In genomic region chr9:37623981-37624380, GRCm38 (mm10) we compare ENCODE assay signal across 26 mouse cellular contexts. TPM values are rescaled to one million over a fixed set of nuclear protein-coding genes. Genes with fewer than 3 reads are reported as not detected.
DNase-seq lines count a peak whose midpoint lies in the region; ATAC-seq and TF ChIP-seq lines count a peak whose summit lies in the region.
"Had no signal": no experiment of that assay in that cellular context is flagged by ENCODE, and none has a peak within 500 bp of the region (broad histone marks: within the 10 kb centered on the region; RNA-seq: fewer than 3 reads in every experiment).

No protein-coding gene starts in this region.

- no peak overlapping the region for H3K27ac ChIP-seq in embryonic facial prominence, embryonic 14.5 days (replicated peaks; ENCODE audit: low read depth, low read length)
- H3K27ac ChIP-seq in embryonic facial prominence, embryonic 10.5 days (replicated peaks), result no peak overlapping the region
- H3K27ac ChIP-seq in forebrain, postnatal 0 days (ENCODE audit: low read depth, low read length), result peak overlapping the region; percentile 91
- H3K27ac ChIP-seq in forebrain, embryonic 13.5 days, result no peak overlapping the region
- H3K27ac ChIP-seq in left cerebral cortex, adult 2 months, result peak overlapping the region; percentile 47
- H3K27ac ChIP-seq: embryonic facial prominence, embryonic 15.5 days; heart, embryonic 10.5 days had no signal

- TF ChIP-seq CTCF in forebrain, postnatal 0 days (IDR thresholded peaks at IDR 0.05; ENCODE audit: low read depth), result no peak
- TF ChIP-seq CTCF in left cerebral cortex, adult 2 months (IDR thresholded peaks at IDR 0.05), result no peak

- no peak overlapping the region for H3K4me2 ChIP-seq in embryonic facial prominence, embryonic 14.5 days (ENCODE audit: low read depth, low read length)
- no peak overlapping the region for H3K4me2 ChIP-seq in forebrain, postnatal 0 days (ENCODE audit: low read depth)
- H3K4me2 ChIP-seq in forebrain, embryonic 13.5 days, result no peak overlapping the region
- H3K4me2 ChIP-seq: embryonic facial prominence, embryonic 15.5 days; hindbrain, embryonic 15.5 days had no signal

- peaks cover 5% of the 10 kb centered on the region; the same call in 1 of the 2 replicates for H3K4me1 ChIP-seq in embryonic facial prominence, embryonic 14.5 days (ENCODE audit: control insufficient read depth, insufficient read depth, low read length)
- peaks cover 11% of the 10 kb centered on the region for H3K4me1 ChIP-seq in embryonic facial prominence, embryonic 10.5 days
- peaks cover 17% of the 10 kb centered on the region for H3K4me1 ChIP-seq in forebrain, postnatal 0 days (ENCODE audit: insufficient read depth)
- H3K4me1 ChIP-seq in forebrain, embryonic 13.5 days, result peaks cover 32% of the 10 kb centered on the region

- 59% methylated on average over 3 of the region's 3 CpGs for WGBS in embryonic facial prominence, embryonic 14.5 days
- 79% methylated on average over 3 of the region's 3 CpGs for WGBS in embryonic facial prominence, embryonic 10.5 days
- 57% methylated on average over 3 of the region's 3 CpGs for WGBS in forebrain, postnatal 0 days
- 79% methylated on average over 3 of the region's 3 CpGs for WGBS in forebrain, embryonic 13.5 days

- intact Hi-C loops in left cerebral cortex, adult 2 months (cut with DNase I), result loop anchor here (5.0 kb wide), 1 partner anchor 308 kb away; no protein-coding TSS in a partner anchor
- intact Hi-C loops in left cerebral cortex, postnatal 36 days (cut with DNase I), result no loop called here

- DNase-seq in embryonic facial prominence, embryonic 14.5 days (ENCODE audit: low spot score), result peak; percentile 57
- DNase-seq in embryonic facial prominence, embryonic 10.5 days (ENCODE audit: low spot score), result no peak
- DNase-seq in forebrain, postnatal 0 days, result peak; percentile 71
- DNase-seq in left cerebral cortex, adult 2 months (ENCODE audit: extremely low spot score in 1 of 2, low spot score in 2 of 2), result no peak
- no peak for DNase-seq in left cerebral cortex, postnatal 36 days (ENCODE audit: low spot score in 2 of 2)
- DNase-seq in brain, adult 2 months (ENCODE audit: low read depth, low spot score), result peak; percentile 48
- DNase-seq: adrenal gland, adult 8-10 months; adrenal gland, postnatal 36 days; B cell, adult 2 months; cerebellum, adult 18-20 months; cerebellum, adult 9-11 months; cerebellum, postnatal 36 days; gastrocnemius, postnatal 10 days; heart, adult 18-20 months; heart, postnatal 10 days had no signal

- no peaks in the 10 kb centered on the region for H3K9me3 ChIP-seq in embryonic facial prominence, embryonic 14.5 days (ENCODE audit: control insufficient read depth, low read length)
- H3K9me3 ChIP-seq in embryonic facial prominence, embryonic 10.5 days, result no peaks in the 10 kb centered on the region
- no peaks in the 10 kb centered on the region for H3K9me3 ChIP-seq in forebrain, postnatal 0 days (ENCODE audit: low read length)
- no peaks in the 10 kb centered on the region for H3K9me3 ChIP-seq in forebrain, embryonic 13.5 days (replicated peaks)
- H3K9me3 ChIP-seq: embryonic facial prominence, embryonic 15.5 days; G1E; heart, embryonic 10.5 days; hindbrain, embryonic 15.5 days had no signal

- 0 out of 2 replicates have a peak, but pooled peaks cover under 1% of the 10 kb centered on the region for H3K36me3 ChIP-seq in embryonic facial prominence, embryonic 14.5 days (ENCODE audit: control insufficient read depth, insufficient read depth, low read length)
- no peaks in the 10 kb centered on the region for H3K36me3 ChIP-seq in embryonic facial prominence, embryonic 10.5 days (replicated peaks)
- H3K36me3 ChIP-seq in forebrain, postnatal 0 days (ENCODE audit: insufficient read depth), result no peaks in the 10 kb centered on the region
- no peaks in the 10 kb centered on the region for H3K36me3 ChIP-seq in forebrain, embryonic 13.5 days (ENCODE audit: poor library complexity, severe bottlenecking)
- H3K36me3 ChIP-seq: embryonic facial prominence, embryonic 15.5 days; heart, embryonic 10.5 days; hindbrain, embryonic 15.5 days had no signal

- H3K9ac ChIP-seq in embryonic facial prominence, embryonic 14.5 days (ENCODE audit: low read depth, low read length), result no peak overlapping the region
- H3K9ac ChIP-seq in forebrain, postnatal 0 days, result no peak overlapping the region
- H3K9ac ChIP-seq in forebrain, embryonic 13.5 days, result no peak overlapping the region
- H3K9ac ChIP-seq: embryonic facial prominence, embryonic 15.5 days; hindbrain, embryonic 15.5 days had no signal

- no peak overlapping the region for H3K4me3 ChIP-seq in embryonic facial prominence, embryonic 14.5 days (ENCODE audit: low read depth, low read length)
- no peak overlapping the region for H3K4me3 ChIP-seq in embryonic facial prominence, embryonic 10.5 days
- no peak overlapping the region for H3K4me3 ChIP-seq in forebrain, postnatal 0 days (ENCODE audit: low read depth, low read length)
- no peak overlapping the region for H3K4me3 ChIP-seq in forebrain, embryonic 13.5 days
- H3K4me3 ChIP-seq in left cerebral cortex, adult 2 months, result no peak overlapping the region
- H3K4me3 ChIP-seq: embryonic facial prominence, embryonic 15.5 days; erythroblast, embryonic 14.5 days; heart, embryonic 10.5 days; hindbrain, embryonic 15.5 days had no signal

- H3K27me3 ChIP-seq in embryonic facial prominence, embryonic 14.5 days (replicated peaks; ENCODE audit: control insufficient read depth, insufficient read depth, low read length), result no peaks in the 10 kb centered on the region
- no peaks in the 10 kb centered on the region; the same call in 1 of the 2 replicates for H3K27me3 ChIP-seq in embryonic facial prominence, embryonic 10.5 days (replicated peaks; ENCODE audit: low read depth, poor library complexity, severe bottlenecking)
- no peaks in the 10 kb centered on the region for H3K27me3 ChIP-seq in forebrain, postnatal 0 days (ENCODE audit: insufficient read depth, low read length)
- H3K27me3 ChIP-seq in forebrain, embryonic 13.5 days, result no peaks in the 10 kb centered on the region
- H3K27me3 ChIP-seq: embryonic facial prominence, embryonic 15.5 days; hindbrain, embryonic 15.5 days had no signal

- no peak for ATAC-seq in embryonic facial prominence, embryonic 14.5 days (ENCODE audit: low read depth)
- ATAC-seq in forebrain, postnatal 0 days, result peak; percentile 40
- no peak for ATAC-seq in forebrain, embryonic 13.5 days
- ATAC-seq: CD4-positive, CD25-positive, alpha-beta regulatory T cell, adult 4 months; intestine, embryonic 16.5 days had no signal

RNA-seq across cellular contexts. Expression of gene Spa17, which starts 10.5 kb away (rescaled TPM):
- polyA plus RNA-seq in embryonic facial prominence, embryonic 14.5 days (2014; fragmentation: Nextera tagmentation; extraction: Ambion mirVana), result 6.9 and 10.2 TPM in 2 replicates
- 8.0 and 9.2 TPM in 2 replicates for polyA plus RNA-seq in embryonic facial prominence, embryonic 10.5 days (2016; fragmentation: Nextera tagmentation; extraction: Ambion mirVana)
- total RNA-seq in forebrain, postnatal 0 days (2014; rRNA removed), result 2.4 and 5.3 TPM in 2 replicates
- 10.2 and 10.8 TPM in 2 replicates for polyA plus RNA-seq in forebrain, postnatal 0 days (2015; fragmentation: Nextera tagmentation; extraction: Ambion mirVana)
- 13.1 and 15.9 TPM in 2 replicates for polyA plus RNA-seq in forebrain, embryonic 13.5 days (2015; fragmentation: Nextera tagmentation; extraction: Ambion mirVana)
- total RNA-seq in left cerebral cortex, adult 2 months (2021), result 1 to 10 TPM; 1.7 to 2.1 TPM
- total RNA-seq in left cerebral cortex, postnatal 36 days (2021), result 1 to 10 TPM; 1.8 to 2.9 TPM

RNA-seq across cellular contexts. Expression of gene Tbrg1, which starts 33.1 kb away (rescaled TPM):
- 197 and 214 TPM in 2 replicates for polyA plus RNA-seq in embryonic facial prominence, embryonic 14.5 days (2014; fragmentation: Nextera tagmentation; extraction: Ambion mirVana)
- polyA plus RNA-seq in embryonic facial prominence, embryonic 10.5 days (2016; fragmentation: Nextera tagmentation; extraction: Ambion mirVana), result 128 and 129 TPM in 2 replicates
- 63.5 and 72.6 TPM in 2 replicates for total RNA-seq in forebrain, postnatal 0 days (2014; rRNA removed)
- polyA plus RNA-seq in forebrain, postnatal 0 days (2015; fragmentation: Nextera tagmentation; extraction: Ambion mirVana), result 84.3 and 97.0 TPM in 2 replicates
- 92.9 and 99.1 TPM in 2 replicates for polyA plus RNA-seq in forebrain, embryonic 13.5 days (2015; fragmentation: Nextera tagmentation; extraction: Ambion mirVana)
- total RNA-seq in left cerebral cortex, adult 2 months (2021), result 10 to 100 TPM; 52.5 to 59.8 TPM
- 10 to 100 TPM; 52.4 to 63.4 TPM for total RNA-seq in left cerebral cortex, postnatal 36 days (2021)

RNA-seq across cellular contexts. Expression of gene Panx3, which starts 45.1 kb away (rescaled TPM):
- polyA plus RNA-seq in embryonic facial prominence, embryonic 14.5 days (2014; fragmentation: Nextera tagmentation; extraction: Ambion mirVana), result 39.9 and 57.4 TPM in 2 replicates
- polyA plus RNA-seq in embryonic facial prominence, embryonic 10.5 days (2016; fragmentation: Nextera tagmentation; extraction: Ambion mirVana), result 0.09 TPM in 1 of 2 replicates, not detected in the other
- total RNA-seq in forebrain, postnatal 0 days (2014; rRNA removed), result 0.08 and 1.8 TPM in 2 replicates
- polyA plus RNA-seq in forebrain, postnatal 0 days (2015; fragmentation: Nextera tagmentation; extraction: Ambion mirVana), result not detected in 2 replicates
- 0.18 TPM in 1 of 2 replicates, not detected in the other for polyA plus RNA-seq in forebrain, embryonic 13.5 days (2015; fragmentation: Nextera tagmentation; extraction: Ambion mirVana)
- total RNA-seq in left cerebral cortex, adult 2 months (2021), result not detected
- total RNA-seq in left cerebral cortex, postnatal 36 days (2021), result not detected
- total RNA-seq: gastrocnemius, postnatal 4 days; heart, adult 18-20 months; heart, postnatal 10 days; hematopoietic stem cell, adult 5-6 weeks had no signal
- polyA plus RNA-seq: CD4-positive, CD25-positive, alpha-beta regulatory T cell, adult 4 months; erythroblast, embryonic 14.5 days; G1E; heart, embryonic 14.5 days; hindbrain, embryonic 15.5 days; intestine, embryonic 16.5 days had no signal

Comparison
In these comparisons a context has a peak if more than half of its experiments do, and no peak if none do; other contexts are left out.
1. DNase-seq: peak in embryonic facial prominence, embryonic 14.5 days (single experiment), forebrain, postnatal 0 days (single experiment) and brain, adult 2 months (single experiment); none in embryonic facial prominence, embryonic 10.5 days (single experiment), left cerebral cortex, adult 2 months (0 of 2) and left cerebral cortex, postnatal 36 days (0 of 2).
2. H3K27ac ChIP-seq: peak in forebrain, postnatal 0 days (single experiment) and left cerebral cortex, adult 2 months (single experiment); none in embryonic facial prominence, embryonic 14.5 days (single experiment), embryonic facial prominence, embryonic 10.5 days (single experiment) and forebrain, embryonic 13.5 days (single experiment).
3. RNA of gene Panx3, which starts 45.1 kb away (polyA plus RNA-seq): 39.9 to 57.4 TPM in embryonic facial prominence, embryonic 14.5 days; 0.18 TPM in forebrain, embryonic 13.5 days, 0.09 TPM in embryonic facial prominence, embryonic 10.5 days and not detected in forebrain, postnatal 0 days; every median in the first group is over 10 times any median in the second.